Mouse (Mus musculus) ES-E14 (cell line): ENCODE data around the gene Cebpg.

Source experiments
- HCFC1 ChIP-seq: IDR thresholded peaks from 2 replicates; pipeline ENCODE4 v1.6.1; 2012; ENCODE audit warnings: low read length, inconsistent platforms, borderline replicate concordance; ENCODE audit not compliant: insufficient read depth
- MAFK ChIP-seq: IDR thresholded peaks from 2 replicates; pipeline ENCODE4 v1.6.1; 2014; ENCODE audit warnings: mild to moderate bottlenecking, low read depth, low read length, inconsistent platforms; ENCODE audit not compliant: insufficient read depth
- ZC3H11A ChIP-seq: IDR thresholded peaks from 2 replicates; pipeline ENCODE4 v1.6.1; 2012; ENCODE audit warnings: low read depth, mild to moderate bottlenecking, inconsistent platforms, low read length, borderline replicate concordance
- ZNF384 ChIP-seq: IDR thresholded peaks from 2 replicates; pipeline ENCODE4 v1.6.1; 2012; ENCODE audit warnings: low read depth, low read length, inconsistent platforms

DNA sequence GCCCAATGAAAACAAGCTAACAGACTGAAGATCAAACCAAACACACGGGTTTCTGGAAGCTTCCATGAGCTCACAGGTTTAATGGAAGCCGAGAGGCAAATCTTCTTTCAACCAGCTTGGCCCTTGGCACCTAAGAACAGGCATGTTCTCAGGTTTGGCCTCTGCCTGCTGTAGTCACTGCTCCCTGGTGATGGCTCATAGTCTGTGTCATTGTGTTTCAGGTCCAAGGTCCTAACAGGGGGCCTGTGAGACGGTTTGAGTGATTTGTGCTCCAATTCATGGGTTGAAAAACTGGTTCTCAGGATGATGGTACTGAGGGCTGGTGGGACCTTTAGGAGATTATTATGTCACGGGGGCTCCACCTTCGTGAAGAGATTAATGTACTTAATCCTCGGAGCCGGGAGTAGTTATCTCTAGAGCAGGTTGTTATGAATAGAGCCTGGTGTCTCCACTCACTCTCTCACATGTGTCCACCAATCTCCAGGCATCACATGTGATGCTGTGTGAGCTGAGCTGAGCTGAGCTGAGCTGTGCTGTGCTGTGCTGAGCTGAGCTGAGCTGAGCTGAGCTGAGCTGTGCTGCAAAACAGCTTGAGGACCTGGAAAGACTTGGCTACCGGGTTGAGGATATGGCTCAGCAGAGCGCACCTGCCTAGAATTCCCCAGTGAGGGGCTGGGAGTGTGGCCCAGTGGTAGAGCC is 25.2 kb upstream of the Cebpg start:
- TF ChIP-seq ZC3H11A (no peak), ZNF384 (no peak), MAFK (no peak), HCFC1 (no peak)
